Mouse (Mus musculus) cerebellum, postnatal 25 days (tissue): ENCODE data around the gene Galntl6.
"Not testable (repeated sequence)": the region's sequence is repeated elsewhere in the genome, so short reads cannot be mapped to it uniquely, and the experiment has no call there.

Source experiments
- DNase-seq, 2 experiments: peaks; one replicate each; pipeline ENCODE4 v3.0.0; 2021; ENCODE audit warnings: mixed read lengths in 2 of 2

Gene Galntl6

DNA sequence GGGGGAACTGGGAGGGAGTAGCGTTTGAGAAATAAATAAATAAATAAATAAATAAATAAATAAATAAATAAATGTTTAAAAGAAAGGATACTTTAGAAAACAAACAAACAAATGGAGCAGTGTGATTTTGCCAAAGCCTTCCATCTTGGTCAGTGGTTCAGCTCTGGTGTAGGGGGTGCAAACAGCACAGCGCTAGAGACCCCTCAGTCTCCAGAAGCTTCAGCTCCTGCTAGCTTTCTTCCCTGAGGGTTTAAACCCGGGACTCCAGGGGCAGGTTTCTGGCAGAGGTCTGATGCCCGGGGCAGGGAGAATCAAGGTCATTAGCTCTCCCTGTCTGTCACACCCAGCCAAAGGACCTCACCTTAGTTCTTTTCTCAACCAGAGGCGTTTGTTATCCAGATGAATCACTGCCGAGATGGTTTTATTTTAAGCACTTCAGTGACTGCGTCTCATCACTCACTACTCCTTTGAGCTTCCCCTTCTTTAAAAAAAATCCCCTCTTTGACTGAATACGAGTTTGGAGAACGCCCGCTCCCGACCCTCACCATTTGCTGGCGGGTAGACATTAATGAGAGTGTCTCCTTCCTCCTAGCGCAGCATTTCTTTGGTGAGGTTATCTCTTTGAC is 1146.6 kb downstream of the Galntl6 start:
- peak in 1 of 2 experiments; percentile 7 for DNase-seq

DNA sequence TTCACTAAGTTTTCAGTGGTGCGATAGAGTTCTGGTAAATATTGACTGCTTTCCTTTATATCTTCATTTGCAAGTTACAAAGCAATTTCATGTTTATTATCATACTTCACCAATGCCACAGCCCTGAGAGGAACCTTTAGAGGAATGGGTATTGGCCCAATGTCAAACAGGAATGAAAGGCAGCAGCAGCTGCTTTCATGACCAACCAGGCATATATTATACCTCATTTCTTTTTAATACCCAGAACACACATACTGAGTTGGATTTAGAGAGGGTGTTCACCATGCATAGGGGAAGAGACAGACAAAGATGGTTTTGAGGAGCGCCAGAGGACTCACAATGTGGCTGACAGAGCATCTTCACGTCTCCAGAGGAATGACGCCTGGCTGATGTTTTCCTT is 1147.2 kb downstream of the Galntl6 start:
- no peak for DNase-seq

DNA sequence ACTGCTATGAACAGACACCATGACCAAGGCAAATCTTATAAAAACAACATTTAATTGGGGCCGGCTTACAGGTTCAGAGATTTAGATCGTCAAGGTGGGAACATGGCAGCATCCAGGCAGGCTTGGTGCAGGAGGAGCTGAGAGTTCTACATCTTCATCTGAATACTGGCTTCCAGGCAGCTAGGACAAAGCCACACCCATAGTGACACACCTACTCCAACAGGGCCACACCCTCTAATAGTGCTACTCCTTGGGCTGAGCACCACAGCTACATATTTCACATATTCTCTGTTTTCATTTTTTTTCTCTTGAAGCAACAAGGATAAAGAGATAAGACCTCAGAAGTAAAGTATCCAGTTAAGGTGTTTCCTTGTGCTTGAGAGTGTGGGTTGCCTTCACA is 1149.8 kb downstream of the Galntl6 start:
- not testable (repeated sequence) for DNase-seq

DNA sequence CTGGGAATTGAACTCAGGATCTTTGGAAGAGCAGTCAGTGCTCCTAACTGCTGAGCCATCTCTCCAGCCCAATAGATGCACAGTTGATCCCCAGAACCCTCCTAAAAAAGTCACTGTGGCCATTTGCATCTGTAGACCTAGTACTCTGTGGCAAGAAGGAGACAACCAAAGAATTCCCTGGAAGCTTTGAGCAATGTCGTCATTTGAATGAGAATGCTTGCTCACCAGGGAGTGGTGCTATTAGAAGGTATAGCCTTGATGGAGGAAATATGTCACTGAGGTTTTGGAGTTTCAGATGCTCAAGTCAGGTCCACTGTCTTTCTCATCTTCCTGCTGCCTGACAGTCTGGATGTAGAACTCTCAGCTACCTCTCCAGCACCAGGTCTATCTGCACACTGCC is 1151.5 kb downstream of the Galntl6 start:
- DNase-seq: no peak

DNA sequence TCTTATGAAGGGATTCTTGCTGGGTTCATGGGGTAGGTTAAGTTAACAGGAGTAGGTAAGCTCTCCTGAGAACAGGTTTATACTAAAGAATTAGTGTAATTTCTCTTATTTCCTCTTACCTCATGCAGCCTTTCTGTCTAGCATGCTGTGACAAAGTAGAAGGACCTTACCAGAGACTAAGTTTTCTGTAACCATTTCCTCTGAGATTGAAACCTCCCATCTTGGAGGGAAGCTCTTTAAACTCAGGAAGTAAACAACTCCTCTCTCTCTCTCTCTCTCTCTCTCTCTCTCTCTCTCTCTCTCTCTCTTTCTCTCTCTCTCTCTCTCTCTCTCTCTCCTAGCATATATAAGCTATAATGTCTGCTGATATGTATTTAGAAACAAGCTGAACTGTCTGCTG is 1153.6 kb downstream of the Galntl6 start:
- DNase-seq: no peak

DNA sequence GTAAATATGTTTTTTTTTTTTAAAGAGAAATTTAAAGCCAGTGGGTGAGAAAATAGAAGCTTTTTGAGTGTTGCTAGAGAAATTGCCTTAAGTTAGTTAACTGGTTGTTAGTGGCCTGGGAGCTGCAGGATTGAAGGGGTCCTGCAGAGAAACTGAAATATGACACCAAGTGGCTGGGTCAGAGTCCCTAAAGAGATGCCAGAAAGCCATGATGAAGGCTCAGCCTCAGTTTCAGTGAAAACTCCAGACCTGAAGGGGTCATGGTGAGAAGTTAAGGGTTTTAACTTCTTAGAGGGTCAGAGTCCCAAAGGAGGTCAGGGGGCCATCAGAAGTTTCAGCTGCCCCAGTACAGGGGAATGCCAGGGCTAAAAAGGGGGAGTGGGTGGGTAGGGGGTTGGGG is 1155.0 kb downstream of the Galntl6 start:
- no peak for DNase-seq

DNA sequence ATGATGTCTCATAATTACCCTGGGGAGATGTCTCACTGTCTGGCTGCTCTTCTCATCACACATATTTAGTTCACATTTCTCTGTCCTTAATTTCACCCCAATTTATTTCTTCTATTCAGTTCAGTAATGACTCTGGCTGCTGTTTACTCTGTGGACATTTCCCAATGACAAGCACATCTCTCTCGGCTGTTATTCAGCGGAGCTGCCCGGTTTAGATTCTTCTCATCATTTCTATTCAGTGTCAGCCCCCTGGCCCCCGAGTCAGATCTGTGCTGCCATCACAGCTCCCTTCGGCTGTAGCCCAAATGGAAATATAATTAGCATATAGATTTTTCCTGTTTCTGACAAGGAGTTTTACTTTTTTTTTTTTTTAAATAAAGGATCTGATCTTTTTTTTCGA is 1158.4 kb downstream of the Galntl6 start:
- DNase-seq: no peak

DNA sequence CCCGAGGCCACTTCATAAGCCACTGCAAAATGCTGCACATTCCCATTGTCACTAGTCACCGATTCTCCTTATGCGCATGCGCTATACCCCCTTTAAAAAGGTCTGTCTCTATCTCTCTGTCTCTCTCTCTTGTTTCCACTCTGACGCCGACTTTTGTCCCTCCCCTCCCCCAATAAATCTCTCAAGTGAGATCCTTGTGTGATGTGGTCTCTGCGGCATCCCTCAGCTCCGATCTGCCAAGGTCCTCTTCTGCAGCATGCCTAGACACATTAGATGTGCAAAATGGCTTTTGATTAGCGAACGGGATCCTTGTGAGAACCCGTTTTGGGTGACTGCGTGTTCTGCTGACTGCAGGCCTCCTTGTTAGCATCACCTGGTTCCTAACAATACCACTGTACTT is 1168.8 kb downstream of the Galntl6 start:
- no peak for DNase-seq

DNA sequence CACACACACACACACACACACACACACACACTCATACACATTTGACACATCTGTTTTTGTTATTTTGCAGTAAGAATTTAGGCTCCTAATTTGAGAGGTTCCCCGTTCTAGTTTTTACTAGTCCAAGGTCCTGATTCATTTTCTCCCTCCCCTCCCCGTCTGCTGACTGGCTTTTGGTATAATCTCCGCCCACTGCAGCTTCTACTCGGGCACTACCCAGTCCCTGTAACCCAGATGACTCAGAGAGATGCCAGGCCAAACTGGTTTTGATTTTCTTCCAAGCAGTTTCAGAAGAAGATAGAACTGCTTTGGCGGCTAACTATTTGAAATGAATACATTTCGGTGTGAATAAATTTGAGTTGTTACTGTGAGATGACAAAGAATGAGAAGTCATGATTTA is 1170.5 kb downstream of the Galntl6 start:
- peak; percentile 33 to 68 for DNase-seq

DNA sequence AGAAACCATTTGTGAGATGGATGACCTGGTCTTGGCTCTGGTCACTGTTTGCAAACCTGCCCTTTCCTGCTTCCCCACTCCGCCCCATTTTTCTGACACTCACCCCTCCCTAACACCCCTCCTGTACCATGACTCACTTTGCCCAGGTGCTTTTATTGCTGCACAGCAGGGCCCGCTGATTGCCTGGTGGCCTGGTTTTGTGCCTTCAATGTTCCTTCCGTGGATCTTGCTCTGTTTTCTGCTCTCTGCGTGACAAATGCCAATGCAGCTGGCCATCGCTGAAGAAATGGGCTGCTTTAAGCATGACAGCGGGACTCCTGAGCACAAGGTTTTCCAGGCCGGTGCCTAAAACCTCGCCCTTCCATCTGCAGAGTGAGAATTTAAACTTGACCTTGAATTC is 1171.1 kb downstream of the Galntl6 start:
- DNase-seq: peak; percentile 76 to 79

DNA sequence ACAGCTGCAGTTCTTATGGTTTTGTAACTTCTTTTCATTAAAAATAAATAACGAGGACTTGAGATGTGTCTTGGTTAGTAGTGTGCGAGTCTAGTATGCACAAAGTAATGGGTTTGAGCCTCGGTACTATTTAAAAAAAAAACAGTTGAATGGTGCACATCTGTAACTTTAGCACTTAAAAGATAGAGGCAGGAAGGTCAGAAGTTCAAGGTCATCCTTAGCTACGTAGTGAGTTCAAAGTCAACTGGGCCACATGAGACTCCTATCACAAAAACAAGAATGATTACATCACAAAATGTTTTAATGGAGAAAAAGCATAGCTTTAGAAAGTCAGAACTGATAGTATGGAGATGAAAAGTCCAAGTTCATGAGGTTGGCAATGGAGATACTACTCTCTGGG is 1175.2 kb downstream of the Galntl6 start:
- no peak for DNase-seq

DNA sequence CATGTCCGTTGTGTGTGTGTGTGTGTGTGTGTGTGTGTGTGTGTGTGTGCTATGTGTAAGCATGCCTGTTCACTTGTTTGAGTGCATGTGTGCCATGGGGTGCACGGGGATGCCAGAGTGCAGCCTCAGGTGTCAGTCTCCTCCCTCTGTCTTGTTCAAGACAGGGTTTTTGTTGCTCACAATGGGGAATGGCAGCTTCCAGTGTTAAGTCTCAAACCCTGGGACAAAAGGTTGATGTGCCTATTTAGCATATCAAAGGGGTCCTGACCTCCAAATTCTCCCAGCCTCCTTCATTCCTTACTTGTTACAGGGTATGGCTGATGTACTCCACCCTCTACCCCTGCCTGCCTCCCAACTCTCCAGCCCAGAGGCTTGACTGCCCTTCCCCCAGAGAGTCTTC is 1179.6 kb downstream of the Galntl6 start:
- DNase-seq: no peak

DNA sequence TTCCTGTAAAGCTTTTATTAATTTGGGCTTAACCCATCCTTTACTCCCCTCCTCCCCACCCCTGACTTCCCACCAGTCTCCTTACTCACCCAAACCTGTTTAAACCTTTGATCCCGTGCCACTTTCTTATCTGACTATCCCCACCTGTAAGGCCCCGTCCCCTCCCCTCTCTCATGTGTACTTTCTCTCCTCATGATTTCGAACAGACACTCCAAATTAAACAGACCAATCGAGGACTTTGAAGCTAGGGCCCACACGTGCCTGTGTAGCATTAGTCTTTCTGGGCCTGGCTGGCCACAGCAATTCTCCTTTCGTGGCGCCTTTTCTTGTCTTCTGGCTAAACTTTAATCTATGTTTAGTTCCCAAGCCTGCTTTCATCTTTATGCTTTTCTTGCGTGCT is 1180.8 kb downstream of the Galntl6 start:
- DNase-seq: no peak

DNA sequence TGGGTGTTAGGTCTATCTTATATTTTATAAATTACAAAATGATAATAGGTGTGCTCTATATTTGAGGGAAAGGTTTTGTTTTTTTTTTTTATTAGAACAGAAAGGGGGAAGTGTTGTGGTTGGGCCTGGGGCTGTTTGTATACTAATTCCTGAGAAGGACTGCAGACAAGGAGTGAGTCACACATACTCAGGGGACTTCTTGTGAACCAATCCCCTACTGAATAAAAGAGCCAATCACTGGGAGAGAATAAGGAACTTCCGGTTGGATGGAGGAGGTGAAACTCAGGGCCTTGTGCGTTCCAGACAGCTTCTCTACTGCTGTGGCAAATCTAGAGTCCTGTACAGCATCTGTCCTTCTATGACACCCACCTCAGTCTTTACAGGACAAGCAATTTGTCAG is 1184.2 kb downstream of the Galntl6 start:
- DNase-seq: no peak

DNA sequence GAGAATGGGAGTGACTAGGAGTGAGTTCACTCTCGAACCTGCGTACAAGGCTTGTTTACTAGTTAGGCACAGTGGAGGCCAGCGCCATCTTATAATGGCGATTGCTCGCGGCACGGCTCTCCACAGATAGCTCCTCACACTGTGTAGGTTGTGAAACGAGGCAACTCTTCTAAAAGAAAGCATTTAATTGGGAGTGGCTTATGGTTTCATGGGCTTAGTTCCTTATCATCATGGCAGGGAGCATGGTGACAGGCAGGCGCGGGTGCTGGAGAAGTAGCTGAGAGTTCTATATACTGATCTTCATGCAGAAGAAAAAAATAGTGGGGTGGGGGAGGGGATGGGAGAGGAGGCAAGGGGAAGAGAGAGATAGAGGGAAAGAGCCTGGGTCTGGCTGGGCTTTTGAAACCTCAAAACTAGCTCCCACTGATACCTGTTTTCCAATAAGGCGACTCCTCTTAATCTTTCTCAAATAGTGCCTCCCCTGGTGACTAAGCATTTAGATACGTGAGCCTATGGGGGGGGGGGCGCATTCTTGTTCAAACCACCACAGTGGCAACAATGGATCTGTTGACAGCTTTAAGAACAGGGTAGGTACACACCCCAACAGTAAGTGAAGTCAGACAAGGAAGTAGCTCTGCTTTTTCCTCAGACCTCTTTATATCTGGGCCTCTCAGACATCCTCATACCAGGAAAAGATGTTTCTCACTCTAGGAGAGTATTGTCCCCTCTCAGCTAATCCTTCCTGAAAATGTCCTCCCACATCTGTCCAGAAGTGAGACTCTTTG is 1187.4 kb downstream of the Galntl6 start:
- DNase-seq: no peak
